Comparison of ENCODE assay signal across 19 mouse cellular contexts in genomic region chr4:122868041-122868440, GRCm38 (mm10). TPM values are rescaled to one million over a fixed set of nuclear protein-coding genes. Genes with fewer than 3 reads are reported as not detected.
DNase-seq lines count a peak whose midpoint lies in the region; ATAC-seq lines count a peak whose summit lies in the region.
"Had no signal": no experiment of that assay in that cellular context is flagged by ENCODE, and none has a peak within 500 bp of the region (broad histone marks: within the 10 kb centered on the region; RNA-seq: fewer than 3 reads in every experiment).

No protein-coding gene starts in this region.

- H3K4me1 ChIP-seq in intestine, embryonic 16.5 days (ENCODE audit: control insufficient read depth, insufficient read depth, low read length), result no peaks in the 10 kb centered on the region
- H3K4me1 ChIP-seq: embryonic facial prominence, embryonic 13.5 days; forebrain, embryonic 13.5 days; hindbrain, embryonic 15.5 days had no signal

- H3K9me3 ChIP-seq in intestine, embryonic 16.5 days (ENCODE audit: control insufficient read depth, low read length), result no peaks in the 10 kb centered on the region
- H3K9me3 ChIP-seq: embryonic facial prominence, embryonic 13.5 days; forebrain, embryonic 13.5 days; heart, embryonic 15.5 days; hindbrain, embryonic 15.5 days had no signal

- intact Hi-C loops in heart, postnatal 10 days (cut with DNase I), result no loop called here

- no peak overlapping the region for H3K9ac ChIP-seq in intestine, embryonic 16.5 days (ENCODE audit: low read depth, low read length)
- H3K9ac ChIP-seq: embryonic facial prominence, embryonic 13.5 days; forebrain, embryonic 13.5 days; forebrain, postnatal 0 days; heart, embryonic 15.5 days; hindbrain, embryonic 15.5 days had no signal

- 88% methylated on average over 1 of the region's 1 CpGs for WGBS in intestine, embryonic 16.5 days

- no peak overlapping the region for H3K27ac ChIP-seq in intestine, embryonic 16.5 days (ENCODE audit: low read length)
- H3K27ac ChIP-seq: embryonic facial prominence, embryonic 13.5 days; forebrain, embryonic 13.5 days; heart, adult 2 months; heart, embryonic 15.5 days; hindbrain, embryonic 15.5 days had no signal

- H3K36me3 ChIP-seq in intestine, embryonic 16.5 days (ENCODE audit: control insufficient read depth, insufficient read depth, low read length), result peaks cover 20% of the 10 kb centered on the region

- H3K4me2 ChIP-seq in intestine, embryonic 16.5 days (ENCODE audit: low read depth, low read length), result no peak overlapping the region
- H3K4me2 ChIP-seq: embryonic facial prominence, embryonic 13.5 days; forebrain, embryonic 13.5 days; heart, embryonic 11.5 days; heart, embryonic 15.5 days; hindbrain, embryonic 15.5 days had no signal

- DNase-seq in 416B (ENCODE audit: low read depth) (peak; percentile 93), NIH3T3 (ENCODE audit: low read depth) (peak; percentile 57)
- no peak for DNase-seq in kidney, adult 11 months
- no peak for DNase-seq in spleen, postnatal 14 days (ENCODE audit: low spot score in 2 of 2)
- no peak for DNase-seq in heart, postnatal 10 days
- DNase-seq: adrenal gland, postnatal 10 days; B cell, adult 2 months; cerebellum, adult 11-12 months; cerebellum, adult 9-10 months; cerebellum, postnatal 25 days; forebrain, postnatal 0 days; gastrocnemius, postnatal 14 days; heart, adult 2 months had no signal

- no peak overlapping the region for H3K4me3 ChIP-seq in intestine, embryonic 16.5 days (ENCODE audit: low read length)
- H3K4me3 ChIP-seq: embryonic facial prominence, embryonic 13.5 days; forebrain, embryonic 13.5 days; heart, adult 2 months; heart, embryonic 15.5 days; hindbrain, embryonic 15.5 days had no signal

- 0 out of 2 replicates have a peak, but pooled peaks have one; percentile 42 for ATAC-seq in intestine, embryonic 16.5 days
- ATAC-seq: forebrain, embryonic 13.5 days; forebrain, postnatal 0 days had no signal

- H3K27me3 ChIP-seq in intestine, embryonic 16.5 days (replicated peaks; ENCODE audit: control insufficient read depth, insufficient read depth, low read length), result no peaks in the 10 kb centered on the region
- H3K27me3 ChIP-seq: embryonic facial prominence, embryonic 13.5 days; forebrain, embryonic 13.5 days; heart, embryonic 15.5 days; hindbrain, embryonic 15.5 days had no signal

RNA-seq across cellular contexts. Expression of gene Cap1, which starts 17.8 kb away (rescaled TPM):
- polyA plus RNA-seq in intestine, embryonic 16.5 days (2015; fragmentation: Nextera tagmentation; extraction: Ambion mirVana), result 86.4 and 91.1 TPM in 2 replicates
- 10 to 100 TPM; 84.6 to 89.1 TPM for total RNA-seq in heart, postnatal 10 days (2021)

RNA-seq across cellular contexts. Expression of gene Ppt1, which starts 32.0 kb away (rescaled TPM):
- polyA plus RNA-seq in intestine, embryonic 16.5 days (2015; fragmentation: Nextera tagmentation; extraction: Ambion mirVana), result 79.3 and 81.0 TPM in 2 replicates
- 10 to 100 TPM; 40.1 to 46.6 TPM for total RNA-seq in heart, postnatal 10 days (2021)

Comparison
In these comparisons a context has a peak if more than half of its experiments do, and no peak if none do; other contexts are left out.
1. DNase-seq: peak in 416B (single experiment) and NIH3T3 (single experiment); none in kidney, adult 11 months (single experiment), spleen, postnatal 14 days (0 of 2) and heart, postnatal 10 days (0 of 2).